26 mouse cellular contexts compared by ENCODE assay signal in genomic region chr7:128627723-128628122, GRCm38 (mm10). TPM values are rescaled to one million over a fixed set of nuclear protein-coding genes. Genes with fewer than 3 reads are reported as not detected.
DNase-seq lines count a peak whose midpoint lies in the region; ATAC-seq and TF ChIP-seq lines count a peak whose summit lies in the region.
"Had no signal": no experiment of that assay in that cellular context is flagged by ENCODE, and none has a peak within 500 bp of the region (broad histone marks: within the 10 kb centered on the region; RNA-seq: fewer than 3 reads in every experiment).

No protein-coding gene starts in this region.

- peaks cover 11% of the 10 kb centered on the region for H3K4me1 ChIP-seq in kidney, embryonic 15.5 days
- H3K4me1 ChIP-seq in kidney, embryonic 14.5 days (ENCODE audit: control insufficient read depth, insufficient read depth, low read length), result 0 out of 2 replicates have a peak, but pooled peaks cover 5% of the 10 kb centered on the region
- H3K4me1 ChIP-seq in spleen, adult 2 months (ENCODE audit: control insufficient read depth, insufficient read depth, insufficient read length), result peaks cover 28% of the 10 kb centered on the region
- H3K4me1 ChIP-seq: heart, embryonic 10.5 days had no signal

- no peaks in the 10 kb centered on the region for H3K9me3 ChIP-seq in kidney, embryonic 15.5 days (replicated peaks)
- H3K9me3 ChIP-seq in kidney, embryonic 14.5 days (ENCODE audit: control insufficient read depth, low read length), result no peaks in the 10 kb centered on the region
- H3K9me3 ChIP-seq: forebrain, embryonic 10.5 days; forebrain, embryonic 13.5 days; G1E; heart, embryonic 10.5 days; heart, embryonic 13.5 days had no signal

- no peak overlapping the region for H3K4me2 ChIP-seq in kidney, embryonic 15.5 days
- no peak overlapping the region for H3K4me2 ChIP-seq in kidney, embryonic 14.5 days (replicated peaks; ENCODE audit: low read depth, low read length)
- H3K4me2 ChIP-seq: forebrain, embryonic 13.5 days; heart, embryonic 13.5 days; hindbrain, embryonic 14.5 days had no signal

- no peak for TF ChIP-seq POLR2A in spleen, adult 2 months (IDR thresholded peaks at IDR 0.05; ENCODE audit: low read depth, low read length)

- H3K4me3 ChIP-seq in kidney, embryonic 15.5 days (replicated peaks), result no peak overlapping the region
- H3K4me3 ChIP-seq in kidney, embryonic 14.5 days (ENCODE audit: low read length), result no peak overlapping the region
- H3K4me3 ChIP-seq in spleen, adult 2 months (ENCODE audit: extremely low read depth, insufficient read depth, insufficient read length), result no peak overlapping the region
- H3K4me3 ChIP-seq: forebrain, embryonic 10.5 days; forebrain, embryonic 13.5 days; heart, adult 2 months; heart, embryonic 10.5 days; heart, embryonic 13.5 days had no signal

- DNase-seq in kidney, adult 11 months, result peak; percentile 36
- DNase-seq in kidney, adult 18-20 months, result no peak
- DNase-seq in spleen, adult 2 months (ENCODE audit: low read depth in 1 of 2, low spot score in 2 of 2), result no peak
- DNase-seq in spleen, postnatal 4 days (ENCODE audit: low spot score in 2 of 2), result no peak
- DNase-seq: adrenal gland, postnatal 10 days; adrenal gland, postnatal 36 days; B cell, adult 2 months; cerebellum, adult 18-20 months; cerebellum, adult 9-10 months; cerebellum, postnatal 14 days; gastrocnemius, postnatal 10 days; gastrocnemius, postnatal 36 days; heart, adult 2 months; heart, postnatal 14 days; heart, postnatal 4 days had no signal

- 84% methylated on average over 1 of the region's 1 CpGs for WGBS in kidney, embryonic 15.5 days
- 78% methylated on average over 1 of the region's 1 CpGs for WGBS in kidney, embryonic 14.5 days
- WGBS in spleen, adult 2 months, result 94% methylated on average over 1 of the region's 1 CpGs

- no peaks in the 10 kb centered on the region for H3K36me3 ChIP-seq in kidney, embryonic 15.5 days
- no peaks in the 10 kb centered on the region for H3K36me3 ChIP-seq in kidney, embryonic 14.5 days (ENCODE audit: control insufficient read depth, insufficient read depth, low read length)
- H3K36me3 ChIP-seq in spleen, adult 2 months (ENCODE audit: control insufficient read depth, insufficient read depth, low read length), result no peaks in the 10 kb centered on the region
- H3K36me3 ChIP-seq: forebrain, embryonic 10.5 days; heart, embryonic 10.5 days; heart, embryonic 13.5 days had no signal

- no peak overlapping the region for H3K9ac ChIP-seq in kidney, embryonic 15.5 days
- H3K9ac ChIP-seq in kidney, embryonic 14.5 days (ENCODE audit: low read depth, low read length), result no peak overlapping the region
- H3K9ac ChIP-seq: forebrain, embryonic 13.5 days; heart, embryonic 13.5 days; hindbrain, embryonic 14.5 days had no signal

- no peaks in the 10 kb centered on the region for H3K27me3 ChIP-seq in kidney, embryonic 15.5 days
- no peaks in the 10 kb centered on the region for H3K27me3 ChIP-seq in kidney, embryonic 14.5 days (ENCODE audit: control insufficient read depth, insufficient read depth, low read length)
- no peaks in the 10 kb centered on the region for H3K27me3 ChIP-seq in spleen, adult 2 months (ENCODE audit: control insufficient read depth, insufficient read depth, low read length)
- H3K27me3 ChIP-seq: CH12.LX; forebrain, embryonic 13.5 days; heart, embryonic 13.5 days; Patski had no signal

- no peak for TF ChIP-seq CTCF in spleen, adult 2 months (IDR thresholded peaks at IDR 0.05; ENCODE audit: extremely low read depth, insufficient read depth, insufficient read length, insufficient replicate concordance)

- H3K27ac ChIP-seq in kidney, embryonic 15.5 days, result peak overlapping the region; percentile 62
- H3K27ac ChIP-seq in kidney, embryonic 14.5 days (ENCODE audit: low read depth, low read length), result no peak overlapping the region
- H3K27ac ChIP-seq in spleen, adult 2 months (ENCODE audit: insufficient read depth, low read length), result peak overlapping the region; percentile 98
- H3K27ac ChIP-seq: forebrain, embryonic 10.5 days; forebrain, embryonic 13.5 days; heart, adult 2 months; heart, embryonic 10.5 days; heart, embryonic 13.5 days; hindbrain, embryonic 14.5 days had no signal

- ATAC-seq in kidney, embryonic 15.5 days (replicated peaks; ENCODE audit: low FRiP score), result peak; percentile 52; the same call in 1 of the 2 replicates
- no peak for ATAC-seq in kidney, embryonic 14.5 days (ENCODE audit: low FRiP score, low TSS enrichment)
- ATAC-seq: forebrain, embryonic 13.5 days; forebrain, embryonic 16.5 days; Patski had no signal

RNA-seq across cellular contexts. Expression of gene Inpp5f, which starts 16.6 kb away (rescaled TPM):
- polyA plus RNA-seq in kidney, embryonic 15.5 days (2015; fragmentation: Nextera tagmentation; extraction: Ambion mirVana), result 24.3 and 25.6 TPM in 2 replicates
- 21.6 and 36.5 TPM in 2 replicates for polyA plus RNA-seq in kidney, embryonic 14.5 days (2014; fragmentation: Nextera tagmentation; extraction: Ambion mirVana)
- 6.8 and 7.2 TPM in 2 replicates for polyA plus RNA-seq in spleen, adult 2 months (2012; rRNA removed)
